Mouse (Mus musculus) myocyte (in vitro differentiated cells): ENCODE measurements at regions not wholly inside any gene's neighbourhood (a gene's known extent, or its start where the extent isn't known, plus 50 kb on each side); places are given as distances from the start of the nearest gene placed in this dataset.

Experiments
- H3K27me3 ChIP-seq: one replicate; pipeline ENCODE4 v1.6.1; 2011; ENCODE audit not compliant: control insufficient read depth, insufficient read depth, insufficient read length
- H3K36me3 ChIP-seq: one replicate; pipeline ENCODE4 v1.6.1; 2011; ENCODE audit not compliant: control insufficient read depth, insufficient read depth
- H3K4me2 ChIP-seq: one replicate; pipeline ENCODE4 v1.6.1; 2011; ENCODE audit warnings: low read depth, control low read depth
- H3K4me3 ChIP-seq: one replicate; pipeline ENCODE4 v1.5.1; 2011; ENCODE audit warnings: mild to moderate bottlenecking, control low read depth, moderate library complexity
- H3K79me2 ChIP-seq: one replicate; pipeline ENCODE4 v1.6.1; 2011; ENCODE audit not compliant: control insufficient read depth, insufficient read depth
- H3ac ChIP-seq: one replicate; pipeline ENCODE4 v1.6.1; 2011; ENCODE audit not compliant: control insufficient read depth, insufficient read length
- CEBPB ChIP-seq: IDR thresholded peaks from 2 replicates; pipeline ENCODE4 v1.6.1; 2011; ENCODE audit warnings: mild to moderate bottlenecking, moderate library complexity; ENCODE audit not compliant: poor library complexity, insufficient read depth, severe bottlenecking
- E2F4 ChIP-seq: IDR thresholded peaks from one replicate; pipeline ENCODE4 v1.6.1; 2011; ENCODE audit warnings: mild to moderate bottlenecking, control low read depth, moderate library complexity; ENCODE audit not compliant: insufficient read depth
- MAX ChIP-seq: IDR thresholded peaks from one replicate; pipeline ENCODE4 v1.6.1; 2011; ENCODE audit warnings: low read depth, mild to moderate bottlenecking, control low read depth
- MYOD1 ChIP-seq, 3 experiments: IDR thresholded peaks; one replicate each; pipeline ENCODE4 v1.6.1; 2011; ENCODE audit warnings: control low read depth in 2 of 3, low read depth in 2 of 3, mild to moderate bottlenecking in 2 of 3, moderate library complexity in 1 of 3; ENCODE audit not compliant: insufficient read length in 2 of 3, control insufficient read depth in 1 of 3
- MYOG ChIP-seq, 3 experiments: IDR thresholded peaks; one replicate each; pipeline ENCODE4 v1.6.1; 2011; ENCODE audit warnings: control low read depth in 2 of 3, low read depth in 2 of 3, mild to moderate bottlenecking in 2 of 3; ENCODE audit not compliant: insufficient read length in 2 of 3, control insufficient read depth in 1 of 3, insufficient read depth in 1 of 3
- POLR2A ChIP-seq: IDR thresholded peaks from one replicate; pipeline ENCODE4 v1.6.1; 2011; ENCODE audit warnings: low read depth, mild to moderate bottlenecking, control low read depth, moderate library complexity; ENCODE audit not compliant: insufficient read length
- POLR2AphosphoS2 ChIP-seq: IDR thresholded peaks from one replicate; pipeline ENCODE4 v1.6.1; 2011; ENCODE audit warnings: low read depth, control low read depth; ENCODE audit not compliant: insufficient read length
- REST ChIP-seq: IDR thresholded peaks from one replicate; pipeline ENCODE4 v1.6.1; 2011; ENCODE audit warnings: mild to moderate bottlenecking, control low read depth, moderate library complexity; ENCODE audit not compliant: insufficient read depth, insufficient read length
- SRF ChIP-seq: IDR thresholded peaks from one replicate; pipeline ENCODE4 v1.6.1; 2011; ENCODE audit warnings: low read depth; ENCODE audit not compliant: control insufficient read depth, insufficient read length
- TCF12 ChIP-seq: IDR thresholded peaks from one replicate; pipeline ENCODE4 v1.6.1; 2011; ENCODE audit warnings: mild to moderate bottlenecking, control low read depth; ENCODE audit not compliant: poor library complexity, insufficient read depth, severe bottlenecking
- TCF3 ChIP-seq: IDR thresholded peaks from one replicate; pipeline ENCODE4 v1.6.1; 2011; ENCODE audit warnings: low read depth, control low read depth; ENCODE audit not compliant: insufficient read length
- USF1 ChIP-seq: IDR thresholded peaks from one replicate; pipeline ENCODE4 v1.6.1; 2011; ENCODE audit warnings: low read depth, mild to moderate bottlenecking, control low read depth, moderate library complexity

- Histone ChIP-seq H3K79me2 (no peaks in the 10 kb centered on the region), H3K36me3 (no peaks in the 10 kb centered on the region), H3ac (no peak overlapping the region), H3K27me3 (no peaks in the 10 kb centered on the region), H3K4me2 (no peak overlapping the region), H3K4me3 (no peak overlapping the region)
- TF ChIP-seq MAX (no peak), E2F4 (no peak), SRF (no peak), USF1 (no peak), TCF12 (no peak), POLR2AphosphoS2 (no peak), MYOD1 (IDR thresholded peaks at IDR 0.05; ENCODE audit: control insufficient read depth in 1 of 3, insufficient read length in 2 of 3, low read depth in 2 of 3) (no peak), CEBPB (no peak), REST (no peak), MYOG (IDR thresholded peaks at IDR 0.05; ENCODE audit: control insufficient read depth in 1 of 3, insufficient read depth in 1 of 3, insufficient read length in 2 of 3, low read depth in 2 of 3) (no peak), POLR2A (no peak), TCF3 (no peak)
Measured at GRCm38 (mm10) chr6:31202594-31202993, 195.9 kb upstream of the Mkln1 start.

GRCm38 (mm10) chr6:31204434-31204833 is 194.1 kb upstream of the Mkln1 start:
- H3K4me2 ChIP-seq = no peak overlapping the region
- TF ChIP-seq POLR2AphosphoS2 = no peak

GRCm38 (mm10) chr6:31204839-31205238 is 193.7 kb upstream of the Mkln1 start:
- H3K4me2 ChIP-seq = no peak overlapping the region
- no peaks in the 10 kb centered on the region for H3K79me2 ChIP-seq
- no peak overlapping the region for H3ac ChIP-seq
- no peaks in the 10 kb centered on the region for H3K36me3 ChIP-seq
- H3K4me3 ChIP-seq = no peak overlapping the region
- TF ChIP-seq POLR2A = no peak
- no peak for TF ChIP-seq POLR2AphosphoS2
- no peak for TF ChIP-seq TCF12
- TF ChIP-seq MYOD1 (IDR thresholded peaks at IDR 0.05; ENCODE audit: control insufficient read depth in 1 of 3, insufficient read length in 2 of 3, low read depth in 2 of 3) = no peak
- TF ChIP-seq REST = no peak
- TF ChIP-seq CEBPB = no peak
- TF ChIP-seq SRF = no peak
- no peaks in the 10 kb centered on the region for H3K27me3 ChIP-seq

More at GRCm38 (mm10) chr6:31204434-31204833, 194.1 kb upstream of the Mkln1 start:
- Histone ChIP-seq H3K36me3 (no peaks in the 10 kb centered on the region), H3K79me2 (no peaks in the 10 kb centered on the region), H3K27me3 (no peaks in the 10 kb centered on the region), H3ac (no peak overlapping the region), H3K4me3 (no peak overlapping the region)

DNA sequence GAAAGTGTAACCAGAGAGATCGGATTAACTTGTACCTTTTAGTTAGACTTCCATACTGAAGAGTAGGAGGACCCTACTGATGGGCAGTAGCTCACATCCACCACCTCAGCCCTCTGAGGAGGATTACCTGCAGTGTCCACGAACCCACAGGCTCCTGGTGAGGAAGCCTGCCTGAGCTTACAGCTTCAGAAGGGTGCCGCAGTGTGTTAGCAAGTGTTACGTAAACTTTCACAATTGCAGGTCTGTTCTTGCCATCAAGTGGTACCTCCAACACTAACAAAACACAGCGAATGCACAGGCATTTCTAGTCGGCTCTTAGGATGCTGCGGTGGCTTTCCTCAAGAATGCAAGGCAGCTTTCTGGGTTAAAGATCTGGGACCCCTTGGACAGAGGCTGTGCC is 192.4 kb upstream of the Mkln1 start:
- no peak overlapping the region for H3ac ChIP-seq
- no peak overlapping the region for H3K4me3 ChIP-seq
- no peaks in the 10 kb centered on the region for H3K27me3 ChIP-seq
- H3K79me2 ChIP-seq = no peaks in the 10 kb centered on the region
- no peaks in the 10 kb centered on the region for H3K36me3 ChIP-seq
- no peak for TF ChIP-seq MYOG (IDR thresholded peaks at IDR 0.05; ENCODE audit: control insufficient read depth in 1 of 3, insufficient read depth in 1 of 3, insufficient read length in 2 of 3, low read depth in 2 of 3)
- TF ChIP-seq CEBPB = no peak
- TF ChIP-seq TCF3 = no peak
- TF ChIP-seq SRF = no peak
- TF ChIP-seq REST = no peak
- no peak for TF ChIP-seq POLR2A
- no peak for TF ChIP-seq TCF12
- no peak for TF ChIP-seq USF1
- no peak for TF ChIP-seq E2F4
- no peak for TF ChIP-seq MAX
- TF ChIP-seq MYOD1 (IDR thresholded peaks at IDR 0.05; ENCODE audit: control insufficient read depth in 1 of 3, insufficient read length in 2 of 3, low read depth in 2 of 3) = no peak
- no peak for TF ChIP-seq POLR2AphosphoS2
- H3K4me2 ChIP-seq = no peak overlapping the region

- Histone ChIP-seq H3ac (no peak overlapping the region), H3K36me3 (no peaks in the 10 kb centered on the region), H3K79me2 (no peaks in the 10 kb centered on the region), H3K4me2 (no peak overlapping the region), H3K27me3 (no peaks in the 10 kb centered on the region), H3K4me3 (no peak overlapping the region)
- TF ChIP-seq MYOG (IDR thresholded peaks at IDR 0.05; ENCODE audit: control insufficient read depth in 1 of 3, insufficient read depth in 1 of 3, insufficient read length in 2 of 3, low read depth in 2 of 3) (no peak), REST (no peak), TCF12 (no peak), MYOD1 (IDR thresholded peaks at IDR 0.05; ENCODE audit: control insufficient read depth in 1 of 3, insufficient read length in 2 of 3, low read depth in 2 of 3) (no peak), E2F4 (no peak), POLR2AphosphoS2 (no peak), SRF (no peak), POLR2A (no peak), CEBPB (no peak), USF1 (no peak), TCF3 (no peak), MAX (no peak)
Measured at GRCm38 (mm10) chr6:31207231-31207630, 191.3 kb upstream of the Mkln1 start.
